Mouse (Mus musculus): ENCODE data around the gene Slk.

Slk gene

GRCm38 (mm10) chr19:47652255-47652654 lies 72.8 kb downstream of the Slk start:
- DNase-seq (ENCODE audit: low spot score in 2 of 2), result no peak

- no peak for DNase-seq (ENCODE audit: low spot score in 2 of 2)
Measured at GRCm38 (mm10) chr19:47653173-47653572, 73.7 kb downstream of the Slk start.

GRCm38 (mm10) chr19:47654896-47655295 lies 75.4 kb downstream of the Slk start:
- no peak for DNase-seq (ENCODE audit: low spot score in 2 of 2)

- DNase-seq (ENCODE audit: low spot score in 2 of 2), result peak; percentile 37 to 67
Measured at GRCm38 (mm10) chr19:47658914-47659535, 79.5 kb downstream of the Slk start.

GRCm38 (mm10) chr19:47659765-47660408 lies 80.4 kb downstream of the Slk start:
- no peak for DNase-seq (ENCODE audit: low spot score in 2 of 2)

GRCm38 (mm10) chr19:47667601-47668000 lies 88.1 kb downstream of the Slk start:
- no peak for DNase-seq (ENCODE audit: low spot score in 2 of 2)

- DNase-seq (ENCODE audit: low spot score in 2 of 2), result no peak
Measured at GRCm38 (mm10) chr19:47668399-47668798, 88.9 kb downstream of the Slk start.

GRCm38 (mm10) chr19:47674419-47674818 lies 94.9 kb downstream of the Slk start:
- no peak for DNase-seq (ENCODE audit: low spot score in 2 of 2)

- peak; percentile 57 to 75 for DNase-seq (ENCODE audit: low spot score in 2 of 2)
Measured at GRCm38 (mm10) chr19:47678675-47679074, 99.2 kb downstream of the Slk start.

- DNase-seq (ENCODE audit: low spot score in 2 of 2), result no peak
Measured at GRCm38 (mm10) chr19:47689592-47689991, 110.1 kb downstream of the Slk start.

GRCm38 (mm10) chr19:47691994-47692393 lies 112.5 kb downstream of the Slk start, which contains the start of gene Col17a1:
Gene Col17a1, minus strand, starts transcription at chr19:47692094.
- DNase-seq (ENCODE audit: low spot score in 2 of 2), result no peak

Measured in frontal cortex, postnatal 36 days (tissue).